Mouse (Mus musculus): Measurements from ENCODE around the gene Cct3. TPM values are rescaled to one million over a fixed set of nuclear protein-coding genes. Genes with fewer than 3 reads are reported as not detected.
"Not testable (repeated sequence)": the region's sequence is repeated elsewhere in the genome, so short reads cannot be mapped to it uniquely, and the experiment has no call there.

Gene Cct3
- polyA plus RNA-seq, 1 experiment from 2014 or later = 151 TPM

DNA sequence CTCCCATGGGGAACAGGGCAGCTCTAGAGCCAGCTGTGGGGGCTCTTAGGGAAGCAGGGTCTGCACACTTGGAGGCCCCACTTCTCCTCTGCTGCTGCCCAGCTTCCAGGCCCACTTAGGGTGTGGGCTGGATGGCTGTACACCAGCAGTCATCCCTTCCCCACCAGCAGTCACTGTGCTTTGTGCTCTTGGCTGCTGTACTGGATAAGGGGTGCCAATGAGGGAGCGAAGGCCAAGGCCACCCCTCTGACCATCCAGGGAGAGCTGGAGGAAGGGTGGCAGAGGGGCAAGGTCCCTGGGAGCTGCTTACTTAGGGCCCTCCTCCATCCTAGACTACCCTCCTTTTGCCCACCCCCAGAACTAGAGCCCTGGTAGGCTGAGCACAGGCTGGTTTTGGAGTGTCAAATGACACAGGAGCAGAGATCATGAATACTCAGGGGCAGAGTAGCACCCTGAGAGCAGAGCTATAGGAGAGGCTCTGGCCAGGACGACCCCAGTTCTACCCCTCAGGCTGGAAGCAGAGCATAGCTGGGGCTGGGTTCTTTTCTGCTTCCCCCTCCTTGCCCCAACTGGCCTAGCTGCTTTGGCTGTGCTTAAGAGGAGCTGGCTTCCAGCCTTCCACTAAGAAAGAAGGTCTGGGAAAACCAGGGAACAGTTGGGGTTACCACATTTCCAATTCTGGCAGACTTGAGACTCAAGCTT, 64.8 kb downstream of the Cct3 start:
- TF ChIP-seq CTCF (IDR thresholded peaks at IDR 0.05; ENCODE audit: low read depth) = no peak
- TF ChIP-seq EP300 (IDR thresholded peaks at IDR 0.05; ENCODE audit: low read depth) = no peak
- DNase-seq (no peak), ATAC-seq (no peak)
- no peak overlapping the region for H3K4me3 ChIP-seq (ENCODE audit: low read depth, low read length)
- H3K9ac ChIP-seq (replicated peaks) = no peak overlapping the region
- no peak overlapping the region for H3K27ac ChIP-seq (ENCODE audit: low read depth)
- H3K4me1 ChIP-seq (ENCODE audit: insufficient read depth) = peaks cover 22% of the 10 kb centered on the region
- H3K4me2 ChIP-seq (ENCODE audit: low read depth, low read length) = no peak overlapping the region
- H3K36me3 ChIP-seq (replicated peaks; ENCODE audit: insufficient read depth, low read length) = peaks cover 60% of the 10 kb centered on the region
- H3K27me3 ChIP-seq (ENCODE audit: insufficient read depth, low read length) = peaks cover 14% of the 10 kb centered on the region
- 81% methylated on average over 2 of the region's 2 CpGs for WGBS (ENCODE audit: insufficient replicate concordance)
- no peaks in the 10 kb centered on the region for H3K9me3 ChIP-seq (ENCODE audit: low read length)

- Histone ChIP-seq H3K27me3 (ENCODE audit: insufficient read depth, low read length) (peaks cover 14% of the 10 kb centered on the region), H3K9ac (replicated peaks) (no peak overlapping the region), H3K9me3 (ENCODE audit: low read length) (no peaks in the 10 kb centered on the region), H3K36me3 (replicated peaks; ENCODE audit: insufficient read depth, low read length) (peaks cover 42% of the 10 kb centered on the region), H3K4me3 (ENCODE audit: low read depth, low read length) (no peak overlapping the region), H3K4me1 (ENCODE audit: insufficient read depth) (peaks cover 22% of the 10 kb centered on the region), H3K4me2 (ENCODE audit: low read depth, low read length) (peak overlapping the region; percentile 51), H3K27ac (ENCODE audit: low read depth) (peak overlapping the region; percentile 57)
- ATAC-seq (peak; percentile 87), DNase-seq (peak; percentile 60)
- 44% methylated on average over 4 of the region's 4 CpGs for WGBS (ENCODE audit: insufficient replicate concordance)
- peak; percentile 80 for TF ChIP-seq EP300 (IDR thresholded peaks at IDR 0.05; ENCODE audit: low read depth)
- no peak for TF ChIP-seq CTCF (IDR thresholded peaks at IDR 0.05; ENCODE audit: low read depth)
Observed at GRCm38 (mm10) chr3:88363700-88364099, 66.8 kb downstream of the Cct3 start.

DNA sequence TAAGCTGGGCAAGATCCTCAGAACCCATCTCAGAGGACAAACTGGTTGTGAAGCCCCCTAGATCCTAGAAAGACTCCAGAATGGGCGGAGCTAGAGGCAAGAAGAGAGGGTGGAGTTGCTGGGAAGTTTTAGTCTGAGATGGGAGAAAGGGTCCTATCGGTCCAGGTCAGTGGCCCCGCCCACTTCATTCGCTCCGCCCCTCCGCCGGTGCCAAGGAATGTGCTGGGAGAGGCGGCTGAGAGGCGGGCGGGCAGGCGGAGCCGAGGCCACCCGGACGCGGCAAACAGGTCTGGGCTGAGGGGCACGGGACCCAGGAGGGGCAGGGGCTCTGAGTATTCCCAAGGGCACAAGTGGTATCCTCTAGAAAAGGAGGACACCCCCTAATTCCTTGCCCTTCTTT, 67.4 kb downstream of the Cct3 start, which contains the start of gene Paqr6:
Paqr6 (plus strand) TSS at position 248 of the 400 bp plus-strand sequence.
- H3K36me3 ChIP-seq (replicated peaks; ENCODE audit: insufficient read depth, low read length) = peaks cover 35% of the 10 kb centered on the region
- WGBS (ENCODE audit: insufficient replicate concordance) = 11% methylated on average over 16 of the region's 16 CpGs
- DNase-seq = peak; percentile 85
- H3K9ac ChIP-seq (replicated peaks) = peak within 1 kb of the TSS; percentile 23; the same call in 1 of the 2 replicates
- peaks cover 22% of the 10 kb centered on the region for H3K4me1 ChIP-seq (ENCODE audit: insufficient read depth)
- no peaks in the 10 kb centered on the region for H3K9me3 ChIP-seq (ENCODE audit: low read length)
- peak within 1 kb of the TSS; percentile 51 for H3K4me2 ChIP-seq (ENCODE audit: low read depth, low read length)
- H3K27me3 ChIP-seq (ENCODE audit: insufficient read depth, low read length) = peaks cover 14% of the 10 kb centered on the region
- peak within 1 kb of the TSS; percentile 36 for H3K4me3 ChIP-seq (ENCODE audit: low read depth, low read length)
- peak within 1 kb of the TSS; percentile 57 for H3K27ac ChIP-seq (ENCODE audit: low read depth)
- TF ChIP-seq EP300 (IDR thresholded peaks at IDR 0.05; ENCODE audit: low read depth) = no peak
- TF ChIP-seq CTCF (IDR thresholded peaks at IDR 0.05; ENCODE audit: low read depth) = no peak
- ATAC-seq = peak; percentile 42

DNA sequence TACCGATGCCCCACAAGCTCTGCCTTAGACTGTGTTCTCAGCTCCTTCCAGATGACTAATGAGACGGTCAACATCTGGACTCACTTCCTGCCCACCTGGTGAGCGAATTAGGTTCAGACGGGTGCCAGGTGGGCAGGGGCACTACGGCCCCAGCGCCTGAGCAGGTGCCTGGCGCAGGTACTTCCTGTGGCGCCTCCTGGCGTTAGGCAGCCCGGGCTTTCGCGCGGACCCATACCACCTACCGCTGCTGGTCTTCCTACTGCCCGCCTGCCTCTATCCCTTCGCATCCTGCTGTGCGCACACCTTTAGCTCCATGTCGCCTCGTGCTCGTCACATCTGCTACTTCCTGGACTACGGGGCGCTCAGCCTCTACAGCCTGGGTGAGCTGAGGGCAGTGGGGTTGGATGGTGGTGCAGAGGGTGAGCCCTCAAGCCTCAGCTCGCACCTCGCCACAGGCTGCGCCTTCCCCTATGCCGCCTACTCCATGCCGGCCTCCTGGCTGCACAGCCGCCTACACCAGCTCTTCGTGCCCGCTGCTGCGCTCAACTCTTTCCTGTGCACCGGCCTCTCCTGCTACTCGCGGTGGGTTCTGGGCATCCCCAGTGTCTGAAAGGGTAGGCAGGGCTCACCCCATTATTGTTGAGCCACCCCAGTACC, 68.9 kb downstream of the Cct3 start:
- Histone ChIP-seq H3K36me3 (replicated peaks; ENCODE audit: insufficient read depth, low read length) (peaks cover 20% of the 10 kb centered on the region), H3K4me1 (ENCODE audit: insufficient read depth) (peaks cover 22% of the 10 kb centered on the region), H3K4me2 (ENCODE audit: low read depth, low read length) (peak overlapping the region; percentile 32), H3K9me3 (ENCODE audit: low read length) (no peaks in the 10 kb centered on the region), H3K9ac (replicated peaks) (no peak overlapping the region), H3K4me3 (ENCODE audit: low read depth, low read length) (no peak overlapping the region), H3K27me3 (ENCODE audit: insufficient read depth, low read length) (peaks cover 14% of the 10 kb centered on the region), H3K27ac (ENCODE audit: low read depth) (no peak overlapping the region)
- DNase-seq (no peak), ATAC-seq (no peak)
- no peak for TF ChIP-seq EP300 (IDR thresholded peaks at IDR 0.05; ENCODE audit: low read depth)
- TF ChIP-seq CTCF (IDR thresholded peaks at IDR 0.05; ENCODE audit: low read depth) = no peak
- 42% methylated on average over 34 of the region's 34 CpGs for WGBS (ENCODE audit: insufficient replicate concordance)

GRCm38 (mm10) chr3:88366830-88367428, 70.0 kb downstream of the Cct3 start:
- peaks cover 14% of the 10 kb centered on the region for H3K27me3 ChIP-seq (ENCODE audit: insufficient read depth, low read length)
- peaks cover 22% of the 10 kb centered on the region for H3K4me1 ChIP-seq (ENCODE audit: insufficient read depth)
- peak; percentile 43 for ATAC-seq
- peak overlapping the region; percentile 42; the same call in 1 of the 2 replicates for H3K4me2 ChIP-seq (ENCODE audit: low read depth, low read length)
- not testable (repeated sequence) for H3K9ac ChIP-seq (replicated peaks); H3K27ac ChIP-seq (ENCODE audit: low read depth); H3K36me3 ChIP-seq (replicated peaks; ENCODE audit: insufficient read depth, low read length); H3K9me3 ChIP-seq (ENCODE audit: low read length)
- DNase-seq = peak; percentile 45
- H3K4me3 ChIP-seq (ENCODE audit: low read depth, low read length) = 0 out of 2 replicates have a peak overlapping the region, but pooled peaks have one; percentile 10
- WGBS (ENCODE audit: insufficient replicate concordance) = 9% methylated on average over 20 of the region's 22 CpGs

DNA sequence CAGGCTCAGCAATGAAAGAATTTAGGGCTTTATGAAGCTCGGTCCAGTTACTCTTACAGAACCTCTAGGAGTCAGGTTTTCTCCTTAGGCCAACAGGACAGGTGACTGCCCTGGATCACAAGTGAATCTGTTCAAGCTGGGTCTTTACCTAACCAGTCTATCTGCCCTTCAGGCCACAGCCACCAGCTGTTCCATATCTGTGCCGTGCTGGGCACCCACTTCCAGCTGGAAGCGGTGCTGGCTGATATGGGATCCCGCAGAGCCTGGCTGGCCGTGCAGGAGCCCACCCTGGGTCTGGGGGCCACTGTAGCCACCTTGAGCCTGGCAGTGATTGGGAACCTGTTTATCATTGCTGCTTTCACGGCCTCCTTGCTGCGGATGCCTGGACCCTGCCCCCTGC, 70.6 kb downstream of the Cct3 start:
- not testable (repeated sequence) for ATAC-seq; H3K4me2 ChIP-seq (ENCODE audit: low read depth, low read length)

GRCm38 (mm10) chr3:88368511-88368910, 71.6 kb downstream of the Cct3 start:
- not testable (repeated sequence) for H3K36me3 ChIP-seq (replicated peaks; ENCODE audit: insufficient read depth, low read length); H3K9ac ChIP-seq (replicated peaks); H3K4me2 ChIP-seq (ENCODE audit: low read depth, low read length); H3K9me3 ChIP-seq (ENCODE audit: low read length); H3K4me3 ChIP-seq (ENCODE audit: low read depth, low read length); H3K27ac ChIP-seq (ENCODE audit: low read depth); ATAC-seq; DNase-seq
- Histone ChIP-seq H3K4me1 (ENCODE audit: insufficient read depth) (peaks cover 16% of the 10 kb centered on the region), H3K27me3 (ENCODE audit: insufficient read depth, low read length) (peaks cover 14% of the 10 kb centered on the region)
- WGBS (ENCODE audit: insufficient replicate concordance) = 88% methylated on average over 7 of the region's 7 CpGs

More for the DNA sequence above, 70.6 kb downstream of the Cct3 start:
- not testable (repeated sequence) for H3K4me3 ChIP-seq (ENCODE audit: low read depth, low read length); H3K36me3 ChIP-seq (replicated peaks; ENCODE audit: insufficient read depth, low read length); DNase-seq; H3K9me3 ChIP-seq (ENCODE audit: low read length); H3K27ac ChIP-seq (ENCODE audit: low read depth); H3K9ac ChIP-seq (replicated peaks)
- H3K27me3 ChIP-seq (ENCODE audit: insufficient read depth, low read length) = peaks cover 14% of the 10 kb centered on the region
- H3K4me1 ChIP-seq (ENCODE audit: insufficient read depth) = peaks cover 22% of the 10 kb centered on the region
- 60% methylated on average over 3 of the region's 7 CpGs for WGBS (ENCODE audit: insufficient replicate concordance)
